Mouse (Mus musculus) T-helper 1 cell (primary cell): ENCODE results near the gene Grem1.

Source experiments
- in situ Hi-C: fragments of 300-600 bp; cut with MboI, MseI; formaldehyde crosslinking; loops from one replicate; pipeline ENCODE4 v1.15.1; 2025; ENCODE audit warnings: high pct_unique_total_duplicates

The Grem1 gene

DNA sequence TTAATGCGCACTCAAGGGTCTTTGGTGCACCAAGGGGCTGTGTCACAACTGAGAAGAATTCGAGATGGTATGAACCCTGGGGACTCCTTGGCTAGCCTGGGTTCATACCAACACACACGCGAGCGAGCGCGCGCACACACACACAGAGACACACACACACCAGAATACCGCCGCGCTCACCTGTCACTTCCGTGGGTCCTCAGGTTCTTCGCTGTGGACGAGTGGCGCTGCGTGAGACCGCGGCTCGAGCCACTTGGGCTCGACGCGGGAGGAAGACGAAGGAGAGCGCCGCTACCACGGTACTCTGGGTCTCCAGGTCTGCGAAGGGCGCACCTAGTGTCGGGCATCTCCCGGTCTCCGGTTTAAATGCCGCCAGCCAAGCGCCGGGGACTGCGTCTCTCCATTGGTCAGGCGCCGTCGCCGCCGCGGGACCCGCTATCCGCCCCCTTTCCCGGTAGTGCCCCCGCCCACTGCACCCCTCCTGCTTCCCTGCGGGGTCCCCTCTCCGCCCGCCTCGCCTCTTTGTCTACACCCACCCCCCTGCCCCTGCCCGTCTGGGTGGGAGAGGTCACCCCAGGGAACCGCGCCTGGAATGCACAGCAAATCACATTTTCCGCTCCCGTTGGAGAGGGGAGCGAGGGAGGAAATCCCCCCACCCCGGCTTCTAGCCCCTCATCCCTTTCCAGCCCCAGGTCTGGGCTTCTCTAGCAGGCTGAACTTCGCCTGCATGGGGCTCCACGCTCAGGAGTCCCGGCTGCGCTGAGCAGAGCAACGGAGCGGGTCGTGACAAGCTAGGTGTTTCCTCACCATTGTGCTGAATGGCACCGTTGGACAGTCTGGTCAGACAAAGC, at the start of gene Grem1:
Gene Grem1 (minus strand): TSS at position 336 of the 851 bp plus-strand sequence.
- in situ Hi-C loops: no loop called here

GRCm38 (mm10) chr2:113807640-113808039, 49.2 kb upstream of the Grem1 start:
- in situ Hi-C loops: loop anchor here (5.0 kb wide), 1 partner anchor 310 kb away; no protein-coding TSS in a partner anchor

- in situ Hi-C loops: loop anchor here (5.0 kb wide), 1 partner anchor 310 kb away; no protein-coding TSS in a partner anchor
Measured at GRCm38 (mm10) chr2:113806851-113807577, 48.6 kb upstream of the Grem1 start.

GRCm38 (mm10) chr2:113805765-113806164, 47.3 kb upstream of the Grem1 start:
- in situ Hi-C loops: loop anchor here (5.0 kb wide), 1 partner anchor 308 kb away; no protein-coding TSS in a partner anchor

GRCm38 (mm10) chr2:113803753-113804152, 45.3 kb upstream of the Grem1 start:
- in situ Hi-C loops: no loop called here

DNA sequence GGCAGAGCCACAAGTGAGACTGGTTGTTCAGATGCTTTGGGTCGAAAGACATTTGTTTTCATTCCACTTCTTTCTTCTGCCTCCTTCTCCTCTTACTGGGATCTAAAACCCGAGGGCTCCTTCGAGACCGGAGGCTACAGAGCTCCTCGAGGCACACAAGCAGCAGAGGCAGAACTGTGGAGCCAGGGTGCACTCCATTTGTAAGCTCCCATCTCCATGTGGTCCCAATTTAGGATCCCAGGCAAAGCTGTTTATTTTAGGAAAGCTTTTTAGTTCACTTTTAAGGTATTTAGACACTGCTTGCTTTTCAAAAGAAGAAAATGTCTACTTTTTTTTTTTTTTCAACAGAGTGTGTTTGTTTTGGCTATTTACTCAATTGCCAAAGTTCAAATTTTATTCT, 42.4 kb upstream of the Grem1 start:
- in situ Hi-C loops: no loop called here

DNA sequence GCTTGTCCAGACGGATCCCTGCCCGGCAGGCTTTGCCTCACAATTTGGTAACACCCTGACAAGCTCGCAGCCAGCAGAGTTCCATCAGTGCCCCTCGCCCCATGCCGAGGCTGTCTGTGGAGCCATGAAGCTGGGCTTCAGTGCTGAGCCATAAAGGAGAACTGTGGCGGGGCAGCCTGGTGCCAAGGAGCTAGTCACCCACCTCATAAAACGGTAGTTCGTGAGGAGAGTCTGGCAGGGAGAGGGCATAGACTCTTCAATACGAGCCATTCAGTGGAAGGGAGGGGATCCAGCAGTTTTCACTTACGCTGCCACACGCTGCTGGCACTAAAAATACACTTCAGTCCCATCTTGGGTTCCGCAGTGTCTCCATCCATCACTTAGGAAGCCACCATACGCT, 40.2 kb upstream of the Grem1 start:
- in situ Hi-C loops: no loop called here

GRCm38 (mm10) chr2:113795186-113795585, 36.7 kb upstream of the Grem1 start:
- in situ Hi-C loops: no loop called here

DNA sequence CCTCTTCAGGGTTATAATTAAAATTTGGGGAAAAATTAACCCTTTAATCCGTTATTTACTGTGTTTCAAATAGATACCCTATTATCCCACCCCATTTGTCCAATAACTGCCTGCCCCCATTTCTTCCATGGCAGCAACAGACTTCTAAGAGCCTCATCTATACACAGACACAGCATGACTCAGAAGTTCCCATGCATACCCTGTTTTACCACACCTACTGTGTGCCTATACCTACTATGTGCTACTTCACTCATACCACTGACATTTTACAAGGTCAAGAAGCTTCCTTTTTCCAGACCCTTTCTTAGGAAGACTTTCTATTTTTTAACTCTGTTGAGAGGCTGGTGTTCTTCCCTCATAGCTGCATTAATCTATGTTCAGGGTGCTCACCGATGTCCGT, 35.1 kb upstream of the Grem1 start:
- in situ Hi-C loops: no loop called here

DNA sequence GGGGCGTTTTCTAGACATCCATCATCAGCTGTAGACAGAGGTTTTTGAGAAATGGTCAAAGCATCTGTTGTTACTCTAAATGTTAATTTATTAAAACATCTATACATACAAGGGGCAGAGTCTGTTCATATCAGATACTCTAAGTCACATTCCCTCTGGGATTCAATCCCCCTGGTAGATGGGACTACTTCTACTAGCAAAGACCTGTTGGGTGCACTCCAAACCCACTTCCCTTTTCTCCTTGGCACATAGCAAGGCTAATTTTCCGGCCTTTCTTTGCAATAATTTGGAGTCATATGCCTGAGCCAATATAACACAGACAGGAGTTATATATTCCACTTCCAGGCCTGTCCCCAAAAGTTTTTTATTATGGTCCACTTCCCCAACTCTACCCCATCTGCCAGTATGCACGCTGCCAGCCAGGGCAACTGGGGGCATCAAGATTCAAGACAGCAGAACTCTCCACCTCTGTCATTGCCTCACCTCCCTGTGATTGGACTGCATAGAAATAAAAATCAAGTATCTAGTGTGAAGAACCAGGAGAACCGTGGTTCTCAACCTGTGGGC, 30.5 kb upstream of the Grem1 start:
- in situ Hi-C loops: no loop called here

- in situ Hi-C loops: no loop called here
Measured at GRCm38 (mm10) chr2:113787882-113788281, 29.4 kb upstream of the Grem1 start.

DNA sequence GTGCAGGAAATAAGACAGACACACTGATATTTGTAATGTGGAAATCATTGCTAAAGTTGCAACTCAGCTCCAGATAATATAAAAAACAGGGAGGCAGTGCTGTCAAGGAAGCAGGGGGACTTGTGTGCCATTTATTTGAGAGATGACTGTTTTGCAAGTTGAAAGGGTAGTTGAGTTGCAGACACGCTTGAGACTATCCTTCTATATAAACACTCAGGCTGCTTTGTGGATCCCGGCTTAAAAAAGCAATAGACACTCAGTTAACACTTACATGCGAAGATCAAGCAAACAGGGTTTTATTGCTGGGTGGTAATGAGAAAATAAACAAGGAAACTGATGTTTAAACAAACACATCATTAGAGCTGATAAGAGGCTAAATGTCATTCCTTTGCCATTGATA, 26.4 kb upstream of the Grem1 start:
- in situ Hi-C loops: no loop called here

GRCm38 (mm10) chr2:113781521-113781920, 23.1 kb upstream of the Grem1 start:
- in situ Hi-C loops: no loop called here

GRCm38 (mm10) chr2:113781107-113781506, 22.7 kb upstream of the Grem1 start:
- in situ Hi-C loops: no loop called here

DNA sequence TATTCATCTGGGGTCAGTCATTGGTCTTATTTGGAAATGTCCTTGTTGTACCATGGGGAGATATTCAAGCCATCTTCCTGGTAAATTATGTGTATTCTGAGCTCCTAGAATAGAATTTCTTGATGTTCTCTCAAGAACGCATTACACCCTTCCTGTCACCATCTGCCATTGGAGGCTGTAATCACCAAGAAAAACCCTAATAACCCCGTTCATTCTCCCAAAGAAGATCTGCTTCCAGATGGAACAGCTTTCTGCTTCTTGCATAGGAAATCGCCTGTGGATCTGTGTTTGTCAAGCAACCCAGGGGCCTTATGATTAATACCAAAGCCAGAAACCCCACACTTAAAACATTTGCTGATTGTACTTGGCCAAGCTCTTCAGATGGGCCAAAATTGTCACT, 20.9 kb upstream of the Grem1 start:
- in situ Hi-C loops: no loop called here

GRCm38 (mm10) chr2:113778036-113778435, 19.6 kb upstream of the Grem1 start:
- in situ Hi-C loops: no loop called here

DNA sequence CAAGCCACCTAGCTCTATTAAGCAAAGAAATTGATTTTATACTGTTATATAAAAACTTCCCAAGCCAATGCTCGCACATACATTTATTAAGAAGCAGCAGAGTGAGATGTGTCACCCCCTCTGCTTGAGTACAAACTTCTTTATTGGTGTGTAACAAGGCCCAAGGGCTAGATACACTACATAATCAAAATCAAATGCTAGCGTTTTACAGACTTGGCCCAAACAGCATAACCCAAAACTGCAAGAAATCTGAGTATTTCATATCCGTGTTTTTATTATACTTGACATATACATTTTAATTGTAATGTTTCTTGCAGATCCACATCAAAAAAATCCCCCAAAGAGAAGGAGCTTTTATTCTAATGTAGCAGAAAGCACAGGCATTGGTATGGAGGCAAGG, 17.9 kb upstream of the Grem1 start:
- in situ Hi-C loops: no loop called here

DNA sequence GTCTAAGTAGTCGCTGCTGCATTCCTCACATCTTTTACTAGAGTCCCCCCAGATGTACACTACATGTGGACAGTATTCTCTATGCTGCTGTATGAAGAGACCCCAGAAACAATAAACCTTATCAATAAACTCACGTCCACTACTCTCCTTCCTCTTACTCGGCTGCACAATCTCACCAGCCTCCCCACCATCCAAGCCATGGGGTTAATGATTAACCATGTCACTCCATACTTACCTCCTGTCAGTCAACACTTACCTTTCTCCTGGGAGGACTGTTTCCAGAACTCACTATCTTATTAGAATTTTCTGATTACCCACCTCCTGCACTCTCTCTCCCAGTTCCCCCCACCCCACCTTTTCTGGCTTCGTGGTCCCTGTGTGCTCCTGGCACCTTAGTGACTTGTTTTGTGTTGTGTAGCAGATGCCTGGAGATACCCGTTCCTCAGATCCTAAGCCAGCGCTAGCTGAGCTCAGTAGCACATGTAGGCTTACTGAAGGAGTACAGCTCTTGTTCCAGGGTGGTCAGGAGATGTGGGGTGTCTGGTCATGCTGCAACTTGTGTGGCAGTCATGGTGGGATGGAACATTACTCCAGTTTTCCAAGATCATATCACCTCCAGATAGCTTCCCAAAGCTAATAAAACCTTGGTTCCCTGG, 15.8 kb upstream of the Grem1 start:
- in situ Hi-C loops: no loop called here

DNA sequence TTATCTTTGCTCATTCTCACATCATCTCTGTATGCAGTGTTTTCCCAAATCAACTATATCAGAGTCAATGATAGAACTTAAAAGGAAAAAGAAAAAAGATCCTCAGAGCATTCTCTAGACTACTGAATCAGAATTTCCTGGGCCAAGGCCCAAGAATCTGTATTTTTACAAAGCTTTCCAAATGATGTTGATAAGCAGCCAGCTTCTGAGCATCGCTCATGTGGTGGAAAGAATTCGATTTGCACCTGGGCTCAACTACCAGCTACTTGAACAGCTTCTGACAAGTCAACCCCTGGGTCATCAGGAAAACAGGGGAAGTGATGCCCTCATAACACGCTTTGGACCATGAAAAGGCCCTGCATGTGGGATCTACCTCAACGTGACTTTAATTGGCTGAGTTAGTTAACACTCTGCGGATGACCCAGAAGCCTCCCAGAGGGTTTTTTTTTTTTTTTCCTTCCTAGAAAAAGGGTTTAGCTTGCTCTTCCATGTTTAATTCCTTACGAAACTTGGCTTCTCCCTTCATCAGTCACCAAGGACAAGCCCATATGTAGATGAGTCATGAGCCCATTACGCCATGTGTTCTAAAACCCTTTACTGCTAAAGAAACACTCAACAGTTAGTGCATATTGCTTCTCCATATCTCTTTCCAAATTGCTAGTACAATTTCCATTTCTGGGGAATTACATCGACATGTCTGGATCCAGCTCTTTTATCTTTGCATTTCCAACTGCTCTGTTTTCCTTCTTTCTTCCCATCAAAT, 10.3 kb upstream of the Grem1 start:
- in situ Hi-C loops: no loop called here

DNA sequence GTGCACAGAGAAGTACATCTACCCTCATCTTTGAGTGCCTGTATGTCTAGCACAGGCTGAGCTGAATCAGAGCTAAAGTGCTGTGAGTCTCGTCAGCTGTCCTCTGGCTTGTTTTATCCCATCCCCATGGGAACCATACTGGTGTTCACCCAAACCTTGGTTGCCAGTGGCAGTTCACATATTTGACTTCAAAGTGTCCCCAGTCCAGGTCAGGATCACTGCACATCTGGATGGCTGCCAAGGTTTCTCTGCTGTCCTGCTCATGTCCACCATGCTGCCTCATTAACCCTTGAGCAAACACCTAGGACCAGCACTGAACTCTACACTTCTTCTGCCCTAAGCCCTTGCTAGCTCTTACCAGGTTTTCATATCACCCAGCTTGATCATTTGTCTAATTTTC, 7.4 kb upstream of the Grem1 start:
- in situ Hi-C loops: no loop called here

DNA sequence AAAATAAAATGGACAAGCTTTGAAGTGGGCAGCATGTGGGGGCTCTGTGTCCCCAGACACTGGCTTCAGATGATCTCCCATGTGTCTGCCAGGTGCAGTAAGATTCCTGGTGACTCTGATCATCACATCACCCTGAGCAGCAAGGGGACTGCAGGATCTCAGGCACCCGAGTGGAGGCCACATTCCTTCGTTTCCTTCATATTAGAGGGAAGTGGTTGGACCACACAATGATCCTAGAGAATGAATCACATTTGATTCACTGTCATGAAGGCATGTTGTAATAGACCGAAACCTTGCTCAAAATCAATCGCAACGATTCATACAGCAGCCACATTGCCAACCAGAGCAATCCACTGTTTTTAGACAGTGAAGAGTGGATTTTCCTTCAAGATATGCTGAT, 6.5 kb upstream of the Grem1 start:
- in situ Hi-C loops: no loop called here
